Mouse (Mus musculus): ENCODE data around the gene March4.

GRCm38 (mm10) chr1:72378151-72378550, 158.6 kb downstream of the March4 start:
- no peak for TF ChIP-seq CTCF (IDR thresholded peaks at IDR 0.05; ENCODE audit: low read depth)
- TF ChIP-seq EP300 (optimal IDR thresholded peaks at IDR 0.05): no peak
